Mouse (Mus musculus): ENCODE data around the gene Mfsd2a. TPM values are rescaled to one million over a fixed set of nuclear protein-coding genes. Genes with fewer than 3 reads are reported as not detected.

Gene Mfsd2a
- total RNA-seq, 1 experiment from 2014 or later = 5.7 TPM

Other genes starting within 250 kb of the Mfsd2a start
- 48.6 and 55.9 TPM in 2 replicates for gene Ppt1, start 124.9 kb downstream of the Mfsd2a start, total RNA-seq (2021)
- gene Cap1, start 75.1 kb downstream of the Mfsd2a start, total RNA-seq (2021) = 125 and 139 TPM in 2 replicates
- 2.3 and 3.5 TPM in 2 replicates for gene Mycl, start 34.5 kb upstream of the Mfsd2a start, total RNA-seq (2021)
- 19.0 and 25.7 TPM in 2 replicates for gene Trit1, start 55.4 kb upstream of the Mfsd2a start, total RNA-seq (2021)
- gene Bmp8b, start 144.0 kb upstream of the Mfsd2a start, total RNA-seq (2021) = not detected in 2 replicates
- gene Oxct2b, start 155.1 kb upstream of the Mfsd2a start, total RNA-seq (2021) = not detected in 2 replicates
- gene Ppie, start 178.8 kb upstream of the Mfsd2a start, total RNA-seq (2021) = 41.4 and 43.1 TPM in 2 replicates
- gene Hpcal4, start 222.0 kb upstream of the Mfsd2a start, total RNA-seq (2021) = 5.4 and 6.3 TPM in 2 replicates
- 23.8 and 25.4 TPM in 2 replicates for gene Nt5c1a, start 240.3 kb upstream of the Mfsd2a start, total RNA-seq (2021)

Measured in adrenal gland, postnatal 14 days (tissue).